Mouse (Mus musculus) kidney, postnatal 0 days (tissue): ENCODE data around the gene Dnah1. TPM values are rescaled to one million over a fixed set of nuclear protein-coding genes. Genes with fewer than 3 reads are reported as not detected.
A peak's percentile ranks its signal among the peaks of the same experiment; 100 is the strongest.

Source experiments
- ATAC-seq: fragments of 200-750 bp; cut with Nextera tagmentation; replicated peaks from 2 replicates; pipeline ENCODE4 v1.8.0; 2017; ENCODE audit warnings: low read depth, moderate number of reproducible peaks, moderate TSS enrichment, moderate library complexity; ENCODE audit not compliant: low FRiP score
- DNase-seq: peaks from one replicate; pipeline ENCODE4 v3.0.0-alpha.2; 2016; ENCODE audit warnings: low spot score
- H3K27ac ChIP-seq: fragments of 300-500 bp; sonication (generic); 2 replicates; pipeline ENCODE4 v1.5.1; 2014; ENCODE audit warnings: mild to moderate bottlenecking
- H3K27me3 ChIP-seq: fragments of 300-500 bp; sonication (generic); 2 replicates; pipeline ENCODE4 v1.6.1; 2014; ENCODE audit warnings: low read length, mixed read lengths; ENCODE audit not compliant: insufficient read depth
- H3K36me3 ChIP-seq: fragments of 300-500 bp; sonication (generic); 2 replicates; pipeline ENCODE4 v1.6.1; 2014; ENCODE audit warnings: low read length, mixed read lengths; ENCODE audit not compliant: insufficient read depth
- H3K4me1 ChIP-seq: fragments of 300-500 bp; sonication (generic); replicated peaks from 2 replicates; pipeline ENCODE4 v1.6.1; 2014; ENCODE audit warnings: antibody characterized with exemption, low read length, mixed read lengths; ENCODE audit not compliant: insufficient read depth
- H3K4me2 ChIP-seq: fragments of 300-500 bp; sonication (generic); 2 replicates; pipeline ENCODE4 v1.6.1; 2014; ENCODE audit warnings: mild to moderate bottlenecking, low read length, moderate library complexity, mixed read lengths
- H3K4me3 ChIP-seq: fragments of 300-500 bp; sonication (generic); replicated peaks from 2 replicates; pipeline ENCODE4 v1.5.1; 2014; ENCODE audit warnings: low read depth, low read length
- H3K9ac ChIP-seq: fragments of 300-500 bp; sonication (generic); 2 replicates; pipeline ENCODE4 v1.6.1; 2014; ENCODE audit warnings: low read depth, low read length
- H3K9me3 ChIP-seq: fragments of 300-500 bp; sonication (generic); replicated peaks from 2 replicates; pipeline ENCODE4 v1.6.1; 2016; ENCODE audit warnings: low read length, inconsistent platforms, mixed read lengths
- CTCF ChIP-seq: IDR thresholded peaks from 2 replicates; pipeline ENCODE4 v1.5.1; 2016; ENCODE audit warnings: antibody characterized with exemption, low read depth, mild to moderate bottlenecking, moderate library complexity
- WGBS: fragments of 180-500 bp; shearing (Covaris S2); extraction: QIAGEN DNeasy Blood & Tissue Kit; methylation state at CpG from one replicate; pipeline ENCODE4 v1.1.7; 2014; 5-methylcytosine and 5-hydroxymethylcytosine counted together
- polyA plus RNA-seq: library from polyadenylated mRNA; unstranded; fragments of >200 nt; fragmentation: Nextera tagmentation; extraction: Ambion mirVana; gene quantifications from 2 replicates; pipeline ENCODE4 v1.2.1, GENCODE M21; 2015

The Dnah1 gene
- polyA plus RNA-seq, 1 experiment from 2014 or later = 4.3 TPM

DNA sequence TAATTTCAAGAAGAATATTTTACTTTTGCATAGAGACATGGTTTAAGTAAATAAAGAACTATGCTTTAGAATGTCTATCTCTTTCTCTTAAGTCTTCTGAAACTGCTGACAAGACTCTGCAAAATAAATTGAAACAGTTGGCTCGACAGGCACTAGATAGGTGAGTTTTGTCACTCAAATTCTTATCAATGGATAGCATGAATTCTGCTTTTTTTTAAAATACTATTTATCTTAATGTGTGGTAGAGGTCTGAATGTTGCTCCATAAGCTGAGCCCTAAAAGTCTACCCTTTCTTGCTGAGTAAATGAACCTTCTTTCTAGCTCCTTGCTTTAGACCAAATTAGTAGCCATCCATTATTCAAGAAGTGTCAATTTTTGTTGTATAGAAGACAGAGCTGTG is 21.7 kb upstream of the Dnah1 start:
- WGBS = 91% methylated on average over 1 of the region's 1 CpGs
- Histone ChIP-seq H3K9ac (no peak overlapping the region), H3K36me3 (peaks cover 26% of the 10 kb centered on the region; the same call in 1 of the 2 replicates), H3K27me3 (no peaks in the 10 kb centered on the region), H3K27ac (no peak overlapping the region), H3K4me3 (no peak overlapping the region), H3K4me2 (no peak overlapping the region), H3K4me1 (no peaks in the 10 kb centered on the region), H3K9me3 (no peaks in the 10 kb centered on the region)
- DNase-seq (no peak), ATAC-seq (no peak)
- no peak for TF ChIP-seq CTCF

DNA sequence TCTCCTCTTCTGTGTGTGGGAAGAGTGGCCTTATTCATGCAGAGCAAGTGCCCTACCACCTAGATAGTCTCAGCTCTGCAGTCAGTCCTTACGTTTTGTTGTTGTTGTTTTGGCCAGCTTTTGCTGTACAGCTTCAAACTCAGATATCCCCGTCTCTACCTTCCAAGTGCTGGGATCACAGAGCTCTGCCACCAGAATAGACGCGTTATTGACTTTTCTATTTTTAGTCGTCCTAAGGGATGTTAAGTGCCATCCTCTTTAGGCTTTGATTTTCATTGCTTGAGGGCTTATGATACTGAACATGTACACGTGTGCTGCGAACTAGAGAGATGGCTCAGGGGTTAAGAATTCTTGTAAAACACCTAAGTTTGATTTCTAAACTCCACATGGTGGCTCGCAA is 19.5 kb upstream of the Dnah1 start:
- Histone ChIP-seq H3K27ac (no peak overlapping the region), H3K4me3 (no peak overlapping the region), H3K4me2 (no peak overlapping the region), H3K27me3 (no peaks in the 10 kb centered on the region), H3K9ac (no peak overlapping the region), H3K36me3 (peaks cover 22% of the 10 kb centered on the region; the same call in 1 of the 2 replicates), H3K9me3 (no peaks in the 10 kb centered on the region), H3K4me1 (no peaks in the 10 kb centered on the region)
- DNase-seq (no peak), ATAC-seq (no peak)
- no peak for TF ChIP-seq CTCF
- 84% methylated on average over 8 of the region's 8 CpGs for WGBS

DNA sequence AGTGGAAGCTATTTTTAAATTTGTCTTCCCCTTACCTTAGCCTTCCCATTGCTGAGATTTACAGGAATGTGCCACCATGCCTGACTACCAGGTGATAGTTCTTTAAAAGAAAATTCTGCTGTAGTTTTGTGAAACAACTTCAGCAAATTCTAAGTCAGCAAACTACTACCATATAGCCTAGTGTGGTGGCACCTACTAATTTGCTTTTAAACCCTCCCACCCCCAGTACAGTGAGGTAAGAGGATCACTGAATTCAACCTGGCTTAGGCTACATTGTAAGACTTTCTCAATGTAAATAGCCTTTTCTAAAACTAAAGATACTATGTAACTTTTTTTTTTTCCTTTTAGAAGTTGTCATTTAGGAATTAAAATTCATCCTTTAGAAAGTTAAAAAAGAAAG is 14.3 kb upstream of the Dnah1 start:
- no peak for TF ChIP-seq CTCF
- Histone ChIP-seq H3K4me2 (peak overlapping the region; percentile 72), H3K36me3 (0 out of 2 replicates have a peak, but pooled peaks cover 4% of the 10 kb centered on the region), H3K9me3 (no peaks in the 10 kb centered on the region), H3K27me3 (no peaks in the 10 kb centered on the region), H3K27ac (no peak overlapping the region), H3K4me3 (0 out of 2 replicates have a peak overlapping the region, but pooled peaks have one; percentile 53), H3K9ac (peak overlapping the region; percentile 71; the same call in 1 of the 2 replicates), H3K4me1 (peaks cover 5% of the 10 kb centered on the region; the same call in 1 of the 2 replicates)
- no peak for DNase-seq
- ATAC-seq = no peak

DNA sequence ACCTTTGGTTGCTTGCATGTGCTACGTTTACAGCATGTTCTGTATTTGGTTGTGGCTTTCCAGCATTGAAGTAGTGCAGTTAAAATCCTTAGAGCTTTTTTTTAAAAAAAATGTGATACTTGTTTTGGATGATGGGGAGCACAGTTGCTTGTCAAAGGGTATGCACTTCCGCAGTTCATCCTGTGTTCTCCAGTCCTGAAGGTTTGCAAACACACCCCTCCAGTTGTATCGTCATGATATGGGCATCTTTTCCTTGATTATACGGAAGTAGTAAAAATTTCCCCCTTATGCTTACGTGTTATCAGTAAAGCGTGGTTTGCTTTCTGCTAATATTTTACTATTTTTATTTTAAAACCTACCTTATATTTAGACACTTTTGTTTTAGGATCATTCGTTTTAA is 13.7 kb upstream of the Dnah1 start:
- Histone ChIP-seq H3K9ac (peak overlapping the region; percentile 71), H3K36me3 (0 out of 2 replicates have a peak, but pooled peaks cover 4% of the 10 kb centered on the region), H3K9me3 (no peaks in the 10 kb centered on the region), H3K27me3 (no peaks in the 10 kb centered on the region), H3K4me2 (peak overlapping the region; percentile 72), H3K4me1 (peaks cover 5% of the 10 kb centered on the region; the same call in 1 of the 2 replicates), H3K4me3 (peak overlapping the region; percentile 53), H3K27ac (peak overlapping the region; percentile 90; the same call in 1 of the 2 replicates)
- no peak for TF ChIP-seq CTCF
- no peak for ATAC-seq
- no peak for DNase-seq
- 25% methylated on average over 7 of the region's 7 CpGs for WGBS

DNA sequence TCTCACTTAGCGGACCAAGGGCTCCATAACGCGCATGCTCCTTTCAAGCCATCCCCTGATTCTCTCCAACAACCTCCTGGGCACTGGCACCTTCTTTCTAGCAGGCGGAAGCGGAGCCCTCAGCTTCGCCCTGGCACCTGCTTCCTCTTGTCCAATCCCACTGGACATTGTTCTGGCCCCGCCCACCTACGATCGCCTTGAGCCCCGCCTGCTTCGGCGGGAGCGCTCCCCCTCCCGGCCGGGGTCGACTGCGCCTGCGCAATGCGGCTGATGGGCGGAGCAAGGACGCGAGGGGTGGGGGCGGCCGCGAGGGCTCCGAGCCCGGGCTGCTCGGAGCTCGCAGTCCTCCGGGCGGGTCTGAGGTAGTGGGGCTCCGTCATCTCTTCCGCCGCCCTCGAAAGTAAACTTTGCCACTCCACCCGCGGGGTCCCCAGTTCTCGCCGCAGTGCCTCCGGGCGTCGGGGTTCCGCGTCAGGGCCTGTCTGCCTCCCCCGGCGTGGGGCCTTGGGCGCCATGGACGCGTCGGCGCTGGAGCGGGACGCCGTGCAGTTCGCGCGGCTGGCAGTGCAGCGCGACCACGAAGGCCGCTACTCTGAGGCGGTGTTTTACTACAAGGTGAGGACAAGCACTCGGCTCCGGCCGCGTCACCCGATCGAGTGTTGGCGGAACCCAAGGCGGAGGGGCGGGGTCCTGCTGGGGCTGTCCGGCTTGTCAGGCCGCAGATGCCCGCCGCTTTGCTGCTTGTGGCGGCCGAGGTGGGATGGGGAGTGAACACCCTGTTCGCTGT is 12.9 kb upstream of the Dnah1 start, which contains the start of gene Capn7:
Capn7 (plus strand) TSS at position 270 of the 787 bp plus-strand sequence.
- peak; percentile 99 for DNase-seq
- Histone ChIP-seq H3K27ac (peak within 1 kb of the TSS; percentile 90), H3K4me2 (peak within 1 kb of the TSS; percentile 72), H3K36me3 (0 out of 2 replicates have a peak, but pooled peaks cover 4% of the 10 kb centered on the region), H3K9me3 (no peaks in the 10 kb centered on the region), H3K27me3 (no peaks in the 10 kb centered on the region), H3K4me1 (peaks cover 5% of the 10 kb centered on the region; the same call in 1 of the 2 replicates), H3K9ac (peak within 1 kb of the TSS; percentile 71), H3K4me3 (peak within 1 kb of the TSS; percentile 53)
- peak; percentile 97 for ATAC-seq
- under 1% methylated on average over 78 of the region's 78 CpGs for WGBS
- TF ChIP-seq CTCF = peak; percentile 69

DNA sequence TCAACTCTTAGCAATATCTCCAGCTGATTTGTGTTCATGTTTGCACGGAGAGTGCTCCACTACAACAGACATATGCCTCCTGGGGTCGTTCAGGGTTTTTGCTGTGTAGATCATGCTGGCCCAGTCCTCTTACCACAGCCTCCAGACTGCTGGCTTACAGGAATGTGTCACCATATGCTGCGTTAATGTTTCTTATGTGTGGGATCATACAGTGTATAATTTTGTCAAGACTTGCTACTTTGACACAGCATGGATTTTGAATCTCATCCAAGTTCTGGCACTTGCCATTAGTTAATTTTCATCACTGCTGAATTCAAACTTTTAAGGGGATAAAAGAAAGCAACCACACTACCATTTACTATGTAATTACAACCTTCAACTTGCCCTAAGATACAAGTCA is 12.1 kb upstream of the Dnah1 start:
- H3K27ac ChIP-seq = no peak overlapping the region
- 62% methylated on average over 3 of the region's 3 CpGs for WGBS
- H3K4me1 ChIP-seq = peaks cover 5% of the 10 kb centered on the region; the same call in 1 of the 2 replicates
- no peak overlapping the region for H3K9ac ChIP-seq
- 0 out of 2 replicates have a peak, but pooled peaks cover 4% of the 10 kb centered on the region for H3K36me3 ChIP-seq
- DNase-seq (no peak), ATAC-seq (no peak)
- H3K4me2 ChIP-seq = peak overlapping the region; percentile 72
- H3K27me3 ChIP-seq = no peaks in the 10 kb centered on the region
- H3K9me3 ChIP-seq = no peaks in the 10 kb centered on the region
- no peak for TF ChIP-seq CTCF
- peak overlapping the region; percentile 53; the same call in 1 of the 2 replicates for H3K4me3 ChIP-seq
